Mouse (Mus musculus): Measurements from ENCODE around the gene Muc5ac. TPM values are rescaled to one million over a fixed set of nuclear protein-coding genes. Genes with fewer than 3 reads are reported as not detected.
"Not testable (repeated sequence)": the region's sequence is repeated elsewhere in the genome, so short reads cannot be mapped to it uniquely, and the experiment has no call there.

Gene Muc5ac
- total RNA-seq (2015; ENCODE audit: low replicate concordance) (not detected in 2 replicates), total RNA-seq (2017; ENCODE audit: low replicate concordance) (not detected in 2 replicates)

- no peak for ATAC-seq (replicated peaks; ENCODE audit: low FRiP score, poor library complexity, severe bottlenecking)
Measured at GRCm38 (mm10) chr7:141788677-141789452, at the start of gene Muc5ac. TSS of gene Muc5ac (plus strand) at chr7:141788972.

DNA sequence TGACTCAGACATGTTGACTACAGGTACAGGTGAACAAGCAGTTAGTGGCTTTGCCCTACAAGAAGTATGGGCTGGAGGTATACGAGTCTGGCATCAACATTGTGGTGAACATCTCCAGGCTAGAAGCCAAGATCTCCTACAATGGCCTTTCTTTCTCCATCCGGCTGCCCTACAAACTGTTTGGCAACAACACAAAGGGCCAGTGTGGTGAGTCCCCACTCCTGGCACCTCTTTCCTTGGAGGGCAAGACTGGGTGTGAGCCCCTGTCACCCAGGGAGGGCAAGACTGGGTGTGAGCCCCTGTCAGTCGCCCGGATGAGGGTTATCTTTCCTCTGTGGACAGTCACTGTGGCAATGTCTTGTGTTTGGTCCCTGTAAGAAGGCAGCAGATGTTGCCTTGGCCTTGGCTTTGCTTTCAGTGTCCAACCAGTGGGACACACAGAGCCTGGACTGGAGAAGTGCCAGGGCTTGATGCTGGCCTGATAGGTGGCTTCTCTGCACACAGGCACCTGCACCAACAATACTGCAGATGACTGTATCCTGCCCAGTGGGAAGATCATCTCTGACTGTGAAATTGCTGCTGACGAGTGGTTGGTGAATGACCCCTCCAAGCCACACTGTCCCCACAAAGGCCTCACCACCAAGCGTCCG lies 41.2 kb upstream of the Muc5ac start:
- no peak for ATAC-seq (replicated peaks; ENCODE audit: low FRiP score, poor library complexity, severe bottlenecking)

GRCm38 (mm10) chr7:141752513-141752912 lies 36.3 kb upstream of the Muc5ac start:
- no peak for ATAC-seq (replicated peaks; ENCODE audit: low FRiP score, poor library complexity, severe bottlenecking)

DNA sequence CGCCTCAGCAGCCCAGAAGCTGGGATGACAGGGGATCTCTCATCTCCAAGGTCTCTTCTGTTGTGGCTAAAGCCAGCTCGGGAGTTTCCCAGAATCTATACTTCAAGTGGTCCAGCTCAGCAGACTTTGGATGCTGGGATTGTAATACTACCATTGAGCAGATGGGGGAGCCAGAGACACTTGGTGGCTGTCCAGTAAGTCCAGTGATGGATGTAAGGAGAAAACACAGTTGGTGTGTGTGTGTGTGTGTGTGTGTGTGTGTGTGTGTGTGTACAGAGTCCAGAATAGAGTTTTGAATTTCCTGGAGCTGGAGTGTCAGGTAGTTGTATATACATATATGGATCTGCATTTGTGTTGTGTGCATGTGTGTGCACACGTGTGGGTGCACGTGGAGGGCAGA lies 32.9 kb upstream of the Muc5ac start:
- peak; percentile 78 for ATAC-seq (replicated peaks; ENCODE audit: low FRiP score, poor library complexity, severe bottlenecking)

- no peak for ATAC-seq (replicated peaks; ENCODE audit: low FRiP score, poor library complexity, severe bottlenecking)
Measured at GRCm38 (mm10) chr7:141758291-141758690, 30.5 kb upstream of the Muc5ac start.

DNA sequence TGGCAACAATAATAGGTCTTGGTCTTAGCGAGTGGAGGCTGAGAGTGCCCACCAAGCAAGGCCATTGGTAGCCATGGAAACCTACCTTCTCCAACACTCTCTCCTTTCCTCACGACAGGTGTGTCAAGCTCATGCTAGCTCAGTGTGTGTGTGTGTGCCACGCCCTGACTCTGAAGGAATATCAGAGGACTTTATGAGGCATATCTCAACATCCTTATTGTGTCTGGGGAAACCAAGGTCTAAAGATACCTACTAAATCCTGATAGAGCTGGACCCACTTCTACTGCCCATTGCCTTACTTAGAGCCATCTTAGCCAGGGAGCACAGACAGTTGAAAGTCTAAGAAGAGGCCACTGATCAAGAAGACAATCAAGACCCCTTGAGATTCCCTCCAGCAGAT lies 18.3 kb upstream of the Muc5ac start:
- ATAC-seq (replicated peaks; ENCODE audit: low FRiP score, poor library complexity, severe bottlenecking), result peak; percentile 34

- peak; percentile 85 for ATAC-seq (replicated peaks; ENCODE audit: low FRiP score, poor library complexity, severe bottlenecking)
Measured at GRCm38 (mm10) chr7:141770988-141771387, 17.8 kb upstream of the Muc5ac start.

- ATAC-seq (replicated peaks; ENCODE audit: low FRiP score, poor library complexity, severe bottlenecking), result no peak
Measured at GRCm38 (mm10) chr7:141772058-141772557, 16.7 kb upstream of the Muc5ac start.

DNA sequence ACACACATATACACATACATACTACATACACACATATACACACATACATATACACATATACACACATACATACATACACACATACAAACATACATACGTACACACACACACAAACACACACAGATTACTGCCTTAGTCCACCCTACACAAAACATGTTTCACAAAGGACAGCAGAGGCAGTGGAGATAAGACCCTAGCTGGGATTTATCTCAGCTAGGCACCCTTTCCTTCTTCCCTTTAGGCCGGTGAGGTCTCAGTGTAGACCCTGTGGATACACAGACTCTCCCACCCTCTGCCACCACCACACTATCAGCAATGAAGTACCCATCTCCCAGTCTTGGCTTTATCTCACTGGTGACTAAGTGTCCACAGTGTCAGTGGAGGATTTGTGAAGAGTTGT lies 13.9 kb upstream of the Muc5ac start:
- ATAC-seq (replicated peaks; ENCODE audit: low FRiP score, poor library complexity, severe bottlenecking), result no peak

DNA sequence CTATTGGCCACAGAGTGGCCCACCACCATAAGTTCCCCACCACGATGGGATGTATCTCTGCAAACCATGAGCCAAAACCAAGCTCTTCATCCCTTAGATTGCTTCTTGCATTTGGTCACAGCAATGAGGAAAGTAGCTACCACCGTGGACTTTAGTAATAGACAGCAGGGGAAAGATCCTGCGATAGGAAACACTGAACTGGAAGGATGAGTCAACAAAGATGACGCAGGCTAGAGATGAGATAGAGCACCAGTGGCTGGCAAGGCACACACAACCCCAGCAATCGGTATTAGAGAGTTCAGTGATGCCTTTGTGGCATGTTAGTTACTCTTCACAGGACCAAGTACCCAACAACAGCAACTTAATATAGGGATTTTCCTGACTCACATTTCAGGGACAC lies 12.6 kb upstream of the Muc5ac start:
- no peak for ATAC-seq (replicated peaks; ENCODE audit: low FRiP score, poor library complexity, severe bottlenecking)

DNA sequence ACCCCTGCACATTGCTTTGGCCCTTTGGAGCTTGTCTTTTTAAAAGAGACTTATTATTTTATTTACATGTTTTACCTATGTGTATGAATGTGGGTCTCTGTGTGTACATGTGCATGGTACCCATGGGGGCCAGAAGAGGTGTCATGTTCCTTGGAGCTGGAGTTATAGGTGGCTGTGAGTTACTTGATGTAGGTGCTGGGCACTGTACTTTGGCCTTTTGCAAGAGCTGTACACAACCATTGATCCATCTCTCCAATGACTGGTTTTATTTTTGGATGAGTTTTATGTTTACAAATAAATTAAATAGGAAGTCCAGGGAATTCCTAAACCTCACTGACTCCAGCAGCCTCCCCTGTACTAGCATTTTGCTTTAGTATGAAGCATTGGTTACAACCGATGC lies 5.5 kb downstream of the Muc5ac start:
- no peak for ATAC-seq (replicated peaks; ENCODE audit: low FRiP score, poor library complexity, severe bottlenecking)

DNA sequence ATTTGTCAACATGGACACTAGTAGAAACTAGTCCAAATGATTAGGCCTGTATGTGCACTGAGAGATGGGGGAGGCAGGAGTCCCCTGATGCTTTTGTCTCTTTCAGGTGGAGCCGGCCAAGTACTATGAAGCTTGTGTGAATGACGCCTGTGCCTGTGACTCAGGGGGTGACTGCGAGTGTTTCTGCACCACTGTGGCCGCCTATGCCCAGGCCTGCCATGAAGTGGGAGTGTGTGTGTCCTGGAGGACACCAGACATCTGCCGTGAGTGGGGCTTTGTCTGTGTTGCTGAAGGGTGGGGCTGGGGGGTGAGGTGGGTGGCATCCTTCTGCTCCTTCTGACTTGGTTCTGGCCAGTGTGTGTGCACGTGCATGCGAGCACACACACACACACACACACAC lies 14.4 kb downstream of the Muc5ac start:
- ATAC-seq (replicated peaks; ENCODE audit: low FRiP score, poor library complexity, severe bottlenecking), result no peak

GRCm38 (mm10) chr7:141805384-141805783 lies 16.6 kb downstream of the Muc5ac start:
- ATAC-seq (replicated peaks; ENCODE audit: low FRiP score, poor library complexity, severe bottlenecking), result no peak

- not testable (repeated sequence) for ATAC-seq (replicated peaks; ENCODE audit: low FRiP score, poor library complexity, severe bottlenecking)
Measured at GRCm38 (mm10) chr7:141807823-141808222, 19.1 kb downstream of the Muc5ac start.

GRCm38 (mm10) chr7:141809933-141810332 lies 21.2 kb downstream of the Muc5ac start:
- ATAC-seq (replicated peaks; ENCODE audit: low FRiP score, poor library complexity, severe bottlenecking), result not testable (repeated sequence)

GRCm38 (mm10) chr7:141813321-141813720 lies 24.5 kb downstream of the Muc5ac start:
- ATAC-seq (replicated peaks; ENCODE audit: low FRiP score, poor library complexity, severe bottlenecking), result no peak

GRCm38 (mm10) chr7:141815361-141815760 lies 26.6 kb downstream of the Muc5ac start:
- no peak for ATAC-seq (replicated peaks; ENCODE audit: low FRiP score, poor library complexity, severe bottlenecking)

GRCm38 (mm10) chr7:141817355-141818075 lies 28.7 kb downstream of the Muc5ac start:
- ATAC-seq (replicated peaks; ENCODE audit: low FRiP score, poor library complexity, severe bottlenecking), result no peak

DNA sequence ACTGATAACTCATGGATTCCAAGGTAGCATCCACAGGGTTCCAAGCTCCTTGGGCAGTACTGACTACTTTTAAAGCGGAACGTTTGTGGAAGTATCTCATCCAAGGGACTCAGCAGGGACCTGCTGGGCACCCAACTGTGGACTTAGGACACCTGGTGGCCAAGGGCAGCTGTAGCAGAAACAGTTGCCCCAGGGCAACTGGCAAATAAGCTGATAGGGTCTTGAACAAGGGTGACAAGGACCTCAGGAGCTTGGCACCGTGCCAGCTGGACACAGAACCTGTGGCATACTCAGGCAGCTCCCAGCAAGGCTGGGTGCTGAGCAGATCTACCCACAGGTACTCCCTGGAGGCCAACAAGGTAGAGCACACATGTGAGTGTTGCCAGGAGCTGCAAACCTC lies 29.5 kb downstream of the Muc5ac start:
- ATAC-seq (replicated peaks; ENCODE audit: low FRiP score, poor library complexity, severe bottlenecking), result no peak

GRCm38 (mm10) chr7:141822582-141823261 lies 34.0 kb downstream of the Muc5ac start:
- ATAC-seq (replicated peaks; ENCODE audit: low FRiP score, poor library complexity, severe bottlenecking), result no peak

All from erythroid progenitor cell, adult 5-6 weeks (primary cell).